Mouse (Mus musculus) mesoderm, embryonic 11.5 days (tissue): Measurements from ENCODE around the gene Trim2.

Experiments
- DNase-seq: peaks from one replicate; pipeline ENCODE4 v3.0.0-alpha.2; 2012; ENCODE audit warnings: low read depth, low spot score

The Trim2 gene

GRCm38 (mm10) chr3:84220748-84221147, 85.9 kb downstream of the Trim2 start:
- DNase-seq = peak; percentile 79

DNA sequence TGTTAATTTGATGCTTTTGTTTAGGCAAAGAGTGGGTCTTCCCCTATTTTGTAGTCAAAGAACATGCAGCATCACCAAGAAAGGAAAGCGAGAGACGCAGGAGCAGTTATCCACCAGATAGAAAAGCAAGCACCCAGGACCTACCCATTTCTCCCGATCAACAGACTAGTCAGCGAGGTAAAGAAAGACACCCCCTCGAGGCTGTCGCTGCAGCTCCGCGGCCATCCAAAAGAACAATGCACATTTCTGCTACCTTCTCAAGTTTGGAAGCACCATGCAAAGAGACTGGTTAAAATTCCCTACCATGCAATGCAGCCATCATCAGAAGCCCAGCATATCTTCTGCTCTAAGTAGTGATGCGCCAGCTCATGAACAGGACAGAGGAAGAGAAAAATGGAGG, 86.4 kb downstream of the Trim2 start:
- DNase-seq = no peak

DNA sequence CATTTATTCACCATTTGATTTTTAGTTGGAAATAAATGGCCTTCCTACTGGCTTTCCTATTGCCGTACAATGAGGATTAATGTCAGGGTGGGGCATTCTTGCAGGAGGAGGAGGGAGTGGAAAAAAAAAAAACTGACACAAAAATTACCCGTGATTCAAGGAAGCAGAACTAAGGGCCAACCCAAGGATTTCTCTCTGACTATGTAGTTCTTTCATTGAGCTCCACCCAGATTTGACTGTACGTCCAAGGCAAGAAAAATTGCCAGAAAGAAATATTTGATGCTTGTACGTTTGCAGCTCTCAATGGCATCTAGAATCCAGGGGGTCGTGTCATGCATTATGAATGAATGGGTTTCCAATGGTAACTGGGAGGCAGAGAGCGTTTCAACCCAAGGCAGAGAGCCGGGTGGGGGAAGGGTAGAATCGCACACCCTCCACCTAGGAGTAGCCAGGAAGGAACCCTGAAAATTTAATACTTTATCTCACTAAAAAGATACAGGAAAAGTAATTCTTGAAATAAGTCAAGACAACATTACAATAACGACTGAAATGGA, 86.9 kb downstream of the Trim2 start:
- DNase-seq = peak; percentile 72

- DNase-seq = no peak
These were observed 87.4 kb downstream of the Trim2 start for GRCm38 (mm10) chr3:84219166-84219710.

DNA sequence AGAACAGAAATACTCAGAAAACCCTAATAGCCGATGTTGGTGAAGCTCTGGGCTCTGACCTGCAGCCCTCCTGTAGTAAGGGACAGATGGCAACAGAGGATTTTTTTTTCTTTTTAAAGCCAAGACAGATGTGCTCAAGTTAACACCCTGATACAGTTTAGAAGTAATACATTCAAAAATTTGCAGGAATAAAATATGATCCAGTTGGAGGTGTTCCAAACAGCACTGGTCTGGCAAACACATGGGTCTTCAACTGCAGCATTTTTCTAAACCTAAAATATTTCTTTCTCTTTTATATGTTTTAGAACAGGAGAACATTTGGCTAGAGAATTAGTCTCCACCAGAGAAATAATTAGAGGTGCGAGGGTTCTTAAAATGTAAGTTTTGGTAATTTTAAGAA, 88.2 kb downstream of the Trim2 start:
- DNase-seq = no peak

DNA sequence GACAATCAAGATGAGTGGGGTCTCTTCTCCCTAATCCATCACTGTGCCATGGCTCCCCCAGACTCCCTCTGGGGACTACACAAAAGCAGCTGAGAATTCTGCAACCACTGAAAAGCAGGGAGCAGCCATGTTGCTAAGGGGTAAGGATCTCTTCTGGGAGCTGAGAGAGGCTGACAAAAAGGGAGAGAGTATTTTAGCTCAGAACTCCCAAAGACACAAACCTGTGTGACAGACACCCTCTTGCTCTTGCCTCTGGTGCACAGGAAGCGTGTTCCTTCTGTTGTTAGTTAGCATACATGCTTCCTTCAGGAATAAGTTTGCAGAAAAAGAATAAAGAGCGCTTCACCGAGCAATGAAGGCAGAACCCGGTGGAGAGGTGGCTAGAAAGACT, 88.7 kb downstream of the Trim2 start:
- DNase-seq = no peak

DNA sequence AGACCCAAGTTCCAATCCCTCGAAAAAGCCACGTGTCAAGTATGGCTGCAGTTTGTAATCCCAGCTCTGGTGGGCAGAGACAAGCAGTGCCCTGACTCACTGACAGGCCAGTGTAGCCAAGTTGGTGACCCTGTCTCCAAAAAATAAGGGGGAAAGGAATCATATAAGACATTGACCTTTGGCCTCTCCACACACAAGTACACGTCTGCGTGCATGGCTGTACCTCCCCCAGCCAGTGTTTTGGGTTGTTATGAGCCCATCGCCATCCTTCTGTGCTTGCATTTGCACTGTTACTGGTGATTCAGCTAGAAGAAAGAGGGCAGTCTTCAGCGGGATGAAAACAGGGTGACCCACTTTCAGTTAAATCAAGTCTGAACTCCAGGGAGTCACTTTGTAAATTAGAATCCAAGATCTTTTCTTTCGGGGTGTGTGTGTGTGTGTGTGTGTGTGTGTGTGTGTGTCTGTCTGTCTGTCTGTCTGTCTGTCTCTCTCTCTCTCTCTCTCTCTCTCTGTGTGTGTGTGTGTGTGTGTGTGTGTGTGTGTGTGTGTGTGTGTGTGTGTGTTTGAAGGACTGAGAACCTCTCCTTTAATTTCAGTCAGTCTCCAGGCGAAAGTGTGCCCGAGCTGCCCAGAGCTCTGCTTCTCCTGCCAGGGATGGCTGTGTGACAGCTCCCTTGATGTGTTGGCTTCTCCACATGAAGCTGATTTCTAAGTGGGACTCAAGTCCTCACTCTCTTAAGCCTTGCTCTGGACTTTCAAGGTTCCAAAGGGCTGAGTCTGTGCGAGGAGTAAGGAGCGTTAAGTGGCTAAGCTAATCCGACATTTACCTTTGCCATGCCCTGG, 89.3 kb downstream of the Trim2 start:
- no peak for DNase-seq

GRCm38 (mm10) chr3:84215743-84216360, 90.8 kb downstream of the Trim2 start:
- no peak for DNase-seq

GRCm38 (mm10) chr3:84215253-84215652, 91.4 kb downstream of the Trim2 start:
- DNase-seq = no peak

DNA sequence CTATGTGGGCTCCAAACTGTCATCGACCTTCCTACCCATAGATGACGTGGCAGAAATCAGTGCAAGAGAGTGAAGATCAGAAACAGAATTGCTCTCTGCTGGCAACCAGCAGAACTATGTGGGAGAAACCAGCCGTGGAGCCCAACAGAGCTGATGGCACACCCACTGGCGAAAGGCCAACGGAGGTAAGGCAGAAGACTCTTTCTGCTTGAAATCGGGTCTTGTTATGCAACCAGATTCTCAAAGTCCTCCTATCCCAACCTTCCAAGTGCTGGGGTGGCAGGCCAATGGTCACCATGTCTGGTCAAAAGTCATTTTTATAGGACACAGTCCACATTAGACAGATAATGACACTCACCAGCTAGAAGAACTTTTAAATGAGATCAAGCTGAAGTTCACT, 92.2 kb downstream of the Trim2 start:
- DNase-seq = no peak

- no peak for DNase-seq
These were observed 95.3 kb downstream of the Trim2 start for GRCm38 (mm10) chr3:84211340-84211875.

GRCm38 (mm10) chr3:84208917-84209513, 97.7 kb downstream of the Trim2 start:
- no peak for DNase-seq

- no peak for DNase-seq
These were observed 98.2 kb downstream of the Trim2 start for GRCm38 (mm10) chr3:84208475-84208874.

GRCm38 (mm10) chr3:84207366-84207765, 99.3 kb downstream of the Trim2 start:
- DNase-seq = no peak

- DNase-seq = no peak
These were observed 100.6 kb downstream of the Trim2 start for GRCm38 (mm10) chr3:84206106-84206505.

DNA sequence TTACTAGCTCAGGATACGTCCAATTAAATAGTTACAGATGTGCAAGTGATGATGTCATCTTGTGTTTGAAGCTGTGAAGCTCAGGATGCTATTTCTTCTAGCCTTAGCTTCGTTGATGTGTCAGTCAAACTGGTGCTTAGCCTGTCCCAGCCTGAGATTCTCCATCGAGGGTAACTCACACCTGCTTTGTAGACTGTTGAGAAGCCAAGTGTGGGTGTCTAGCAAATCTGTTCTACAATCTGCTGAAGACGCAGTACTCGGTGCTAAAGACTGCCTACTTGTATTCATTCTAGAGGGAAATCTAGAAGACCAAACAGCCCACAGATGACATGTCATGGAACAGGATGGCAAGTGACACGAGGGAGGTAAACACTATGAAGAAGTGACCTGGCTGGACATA, 101.0 kb downstream of the Trim2 start:
- DNase-seq = no peak

GRCm38 (mm10) chr3:84204640-84205039, 102.0 kb downstream of the Trim2 start:
- no peak for DNase-seq

- DNase-seq = no peak
These were observed 105.9 kb downstream of the Trim2 start for GRCm38 (mm10) chr3:84200559-84201420.

DNA sequence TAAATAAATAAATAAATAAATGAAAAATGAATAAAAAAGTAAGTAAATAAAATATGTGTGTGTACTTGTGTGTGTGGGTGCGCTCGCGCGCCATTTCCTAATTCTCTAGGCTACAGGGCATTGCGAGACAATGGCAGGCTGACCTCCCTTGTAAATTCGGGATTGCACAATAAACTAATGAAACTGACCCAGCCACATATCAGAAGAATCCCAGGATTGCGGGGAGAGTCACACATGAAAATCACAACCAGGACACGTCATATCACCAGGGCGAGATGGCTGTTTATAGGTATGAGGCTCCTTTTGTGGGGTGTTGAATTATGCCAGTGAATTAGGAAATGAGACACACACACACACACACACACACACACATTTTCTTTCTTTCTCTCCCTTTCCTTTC, 107.2 kb downstream of the Trim2 start:
- no peak for DNase-seq

GRCm38 (mm10) chr3:84198229-84198628, 108.4 kb downstream of the Trim2 start:
- no peak for DNase-seq

DNA sequence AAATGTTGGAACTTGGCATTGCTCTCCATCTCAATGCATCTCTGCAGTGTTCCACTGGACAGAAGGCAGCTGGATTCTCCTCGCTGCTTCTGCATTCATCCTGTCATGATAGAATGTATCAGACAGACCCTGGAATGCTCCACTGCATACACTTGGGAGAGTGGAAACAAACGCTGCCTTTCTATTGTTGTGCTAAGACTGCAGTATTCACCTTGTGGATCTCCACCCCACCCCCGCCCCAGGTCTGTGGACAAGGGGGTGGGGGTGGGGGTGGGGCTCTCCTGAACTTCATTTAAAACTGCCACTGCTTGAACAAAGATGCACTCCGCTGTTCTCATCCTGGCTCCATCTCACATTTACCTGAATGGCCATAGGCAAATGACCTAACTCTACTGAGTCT, 112.8 kb downstream of the Trim2 start:
- DNase-seq = no peak
